Mouse (Mus musculus) neural tube, embryonic 11.5 days (tissue): ENCODE measurements at regions not wholly inside any gene's neighbourhood (a gene's known extent, or its start where the extent isn't known, plus 50 kb on each side); places are given as distances from the start of the nearest gene placed in this dataset.

Experiments
- ATAC-seq: fragments of 200-750 bp; cut with Nextera tagmentation; 2 replicates; pipeline ENCODE4 v1.8.0; 2017; ENCODE audit warnings: moderate number of reproducible peaks, mild to moderate bottlenecking, moderate TSS enrichment, moderate library complexity; ENCODE audit not compliant: insufficient read depth, low FRiP score, low TSS enrichment
- DNase-seq: peaks from one replicate; pipeline ENCODE4 v3.0.0-alpha.2; 2015; ENCODE audit warnings: low spot score
- H3K27ac ChIP-seq: fragments of 300-500 bp; sonication (generic); 2 replicates; pipeline ENCODE4 v1.5.1; 2014; ENCODE audit warnings: low read depth, mild to moderate bottlenecking, low read length
- H3K27me3 ChIP-seq: fragments of 300-500 bp; sonication (generic); 2 replicates; pipeline ENCODE4 v1.6.1; 2014; ENCODE audit warnings: mild to moderate bottlenecking, low read length, mixed read lengths; ENCODE audit not compliant: control insufficient read depth, insufficient read depth
- H3K36me3 ChIP-seq: fragments of 300-500 bp; sonication (generic); 2 replicates; pipeline ENCODE4 v1.6.1; 2014; ENCODE audit warnings: mild to moderate bottlenecking, low read length, moderate library complexity, mixed read lengths; ENCODE audit not compliant: control insufficient read depth, insufficient read depth
- H3K4me1 ChIP-seq: fragments of 300-500 bp; sonication (generic); 2 replicates; pipeline ENCODE4 v1.6.1; 2014; ENCODE audit warnings: low read length, mixed read lengths; ENCODE audit not compliant: control insufficient read depth, insufficient read depth
- H3K4me2 ChIP-seq: fragments of 300-500 bp; sonication (generic); 2 replicates; pipeline ENCODE4 v1.6.1; 2014; ENCODE audit warnings: low read depth, mild to moderate bottlenecking, moderate library complexity
- H3K4me3 ChIP-seq: fragments of 300-500 bp; sonication (generic); 2 replicates; pipeline ENCODE4 v1.5.1; 2014; ENCODE audit warnings: low read depth, low read length
- H3K9ac ChIP-seq: fragments of 300-500 bp; sonication (generic); 2 replicates; pipeline ENCODE4 v1.6.1; 2014; ENCODE audit warnings: mild to moderate bottlenecking, low read length
- H3K9me3 ChIP-seq: fragments of 300-500 bp; sonication (generic); 2 replicates; pipeline ENCODE4 v1.6.1; 2016; ENCODE audit warnings: low read length; ENCODE audit not compliant: control insufficient read depth
- WGBS: fragments of 180-500 bp; shearing (Covaris S2); extraction: QIAGEN DNeasy Blood & Tissue Kit; methylation state at CpG from one replicate; pipeline ENCODE4 v1.1.7; 2014; 5-methylcytosine and 5-hydroxymethylcytosine counted together

- DNase-seq (no peak), ATAC-seq (no peak)
- Histone ChIP-seq H3K27me3 (no peaks in the 10 kb centered on the region), H3K27ac (no peak overlapping the region), H3K9ac (no peak overlapping the region), H3K4me1 (no peaks in the 10 kb centered on the region), H3K4me3 (no peak overlapping the region), H3K36me3 (no peaks in the 10 kb centered on the region), H3K4me2 (no peak overlapping the region), H3K9me3 (no peaks in the 10 kb centered on the region)
- WGBS, result 84% methylated on average over 10 of the region's 10 CpGs
Observed at GRCm38 (mm10) chr8:36304809-36305208, 539.2 kb downstream of the Gm19410 start.

- H3K4me2 ChIP-seq, result no peak overlapping the region
- no peaks in the 10 kb centered on the region for H3K27me3 ChIP-seq
- 80% methylated on average over 4 of the region's 4 CpGs for WGBS
- H3K9me3 ChIP-seq, result no peaks in the 10 kb centered on the region
- no peaks in the 10 kb centered on the region for H3K4me1 ChIP-seq
- H3K9ac ChIP-seq, result no peak overlapping the region
- DNase-seq (no peak), ATAC-seq (no peak)
- H3K4me3 ChIP-seq, result no peak overlapping the region
- no peaks in the 10 kb centered on the region for H3K36me3 ChIP-seq
- H3K27ac ChIP-seq, result no peak overlapping the region
Observed at GRCm38 (mm10) chr8:36306336-36306735, 540.7 kb downstream of the Gm19410 start.

GRCm38 (mm10) chr8:36307496-36307895 is 541.9 kb downstream of the Gm19410 start:
- 90% methylated on average over 8 of the region's 8 CpGs for WGBS
- no peaks in the 10 kb centered on the region for H3K9me3 ChIP-seq
- H3K4me1 ChIP-seq, result no peaks in the 10 kb centered on the region
- H3K27me3 ChIP-seq, result no peaks in the 10 kb centered on the region
- no peak for DNase-seq
- no peak overlapping the region for H3K4me2 ChIP-seq
- H3K4me3 ChIP-seq, result no peak overlapping the region
- no peaks in the 10 kb centered on the region for H3K36me3 ChIP-seq
- H3K27ac ChIP-seq, result no peak overlapping the region
- no peak for ATAC-seq
- no peak overlapping the region for H3K9ac ChIP-seq

GRCm38 (mm10) chr8:36308056-36308455 is 542.5 kb downstream of the Gm19410 start:
- no peak overlapping the region for H3K4me2 ChIP-seq
- WGBS, result 68% methylated on average over 2 of the region's 2 CpGs
- no peak overlapping the region for H3K4me3 ChIP-seq
- ATAC-seq, result no peak
- no peak overlapping the region for H3K9ac ChIP-seq
- no peak for DNase-seq
- no peaks in the 10 kb centered on the region for H3K36me3 ChIP-seq
- no peaks in the 10 kb centered on the region for H3K27me3 ChIP-seq
- no peak overlapping the region for H3K27ac ChIP-seq
- H3K4me1 ChIP-seq, result no peaks in the 10 kb centered on the region
- H3K9me3 ChIP-seq, result no peaks in the 10 kb centered on the region

DNA sequence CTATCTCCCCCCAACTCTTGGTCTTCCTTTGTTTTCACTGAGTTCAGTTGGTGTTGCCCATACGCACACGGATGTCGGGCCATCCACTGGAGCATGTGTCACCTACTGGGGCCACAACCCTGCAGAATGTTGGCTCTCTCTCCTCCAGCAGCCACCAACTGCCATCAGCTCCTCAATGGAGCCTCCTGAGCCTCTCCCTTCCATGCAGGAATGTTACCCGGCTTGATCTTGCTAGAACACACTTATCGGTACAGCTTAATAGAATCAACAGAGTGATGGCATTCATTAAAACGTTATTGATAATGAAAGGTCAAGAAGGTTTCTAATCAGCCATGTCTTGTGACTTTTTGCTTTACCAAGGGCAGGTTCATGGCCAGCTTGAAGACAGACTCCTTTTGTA is 543.7 kb downstream of the Gm19410 start:
- Histone ChIP-seq H3K27me3 (no peaks in the 10 kb centered on the region), H3K9me3 (no peaks in the 10 kb centered on the region), H3K27ac (no peak overlapping the region), H3K4me3 (no peak overlapping the region), H3K4me2 (no peak overlapping the region), H3K4me1 (no peaks in the 10 kb centered on the region), H3K36me3 (no peaks in the 10 kb centered on the region), H3K9ac (no peak overlapping the region)
- 93% methylated on average over 6 of the region's 6 CpGs for WGBS
- ATAC-seq (no peak), DNase-seq (no peak)

GRCm38 (mm10) chr8:36309952-36310351 is 544.4 kb downstream of the Gm19410 start:
- Histone ChIP-seq H3K4me2 (no peak overlapping the region), H3K27ac (no peak overlapping the region), H3K9ac (no peak overlapping the region), H3K36me3 (no peaks in the 10 kb centered on the region), H3K4me1 (no peaks in the 10 kb centered on the region), H3K9me3 (no peaks in the 10 kb centered on the region), H3K4me3 (no peak overlapping the region), H3K27me3 (no peaks in the 10 kb centered on the region)
- no peak for DNase-seq
- WGBS, result 88% methylated on average over 10 of the region's 10 CpGs
- no peak for ATAC-seq

DNA sequence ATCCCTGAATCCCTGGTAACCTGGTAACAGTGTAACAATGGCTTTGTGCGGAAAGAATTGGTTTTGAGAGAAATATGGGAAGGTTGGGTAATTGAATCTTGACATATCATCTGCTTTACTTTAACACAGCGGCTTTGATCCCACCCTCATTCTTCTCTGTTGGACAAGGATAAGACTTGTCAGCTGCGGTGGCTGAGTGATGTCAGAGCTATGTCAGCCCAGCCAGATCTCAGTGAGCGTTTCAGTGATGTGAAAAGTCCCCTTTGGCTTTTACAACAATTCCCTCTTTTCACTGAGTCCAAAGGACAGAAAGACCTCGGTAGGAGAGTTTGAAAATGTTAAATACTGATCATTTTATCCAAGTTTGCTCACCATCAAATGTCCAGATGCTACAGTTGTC is 546.1 kb downstream of the Gm19410 start:
- WGBS, result 80% methylated on average over 5 of the region's 5 CpGs
- no peaks in the 10 kb centered on the region for H3K4me1 ChIP-seq
- H3K9ac ChIP-seq, result no peak overlapping the region
- no peak overlapping the region for H3K4me3 ChIP-seq
- H3K9me3 ChIP-seq, result no peaks in the 10 kb centered on the region
- DNase-seq, result no peak
- H3K36me3 ChIP-seq, result no peaks in the 10 kb centered on the region
- no peaks in the 10 kb centered on the region for H3K27me3 ChIP-seq
- no peak overlapping the region for H3K4me2 ChIP-seq
- ATAC-seq, result no peak
- no peak overlapping the region for H3K27ac ChIP-seq

GRCm38 (mm10) chr8:36312963-36313362 is 547.4 kb downstream of the Gm19410 start:
- Histone ChIP-seq H3K4me1 (no peaks in the 10 kb centered on the region), H3K36me3 (no peaks in the 10 kb centered on the region), H3K9ac (no peak overlapping the region), H3K27me3 (no peaks in the 10 kb centered on the region), H3K4me3 (no peak overlapping the region), H3K4me2 (no peak overlapping the region), H3K9me3 (no peaks in the 10 kb centered on the region), H3K27ac (no peak overlapping the region)
- no peak for ATAC-seq
- no peak for DNase-seq
- 84% methylated on average over 3 of the region's 3 CpGs for WGBS

DNA sequence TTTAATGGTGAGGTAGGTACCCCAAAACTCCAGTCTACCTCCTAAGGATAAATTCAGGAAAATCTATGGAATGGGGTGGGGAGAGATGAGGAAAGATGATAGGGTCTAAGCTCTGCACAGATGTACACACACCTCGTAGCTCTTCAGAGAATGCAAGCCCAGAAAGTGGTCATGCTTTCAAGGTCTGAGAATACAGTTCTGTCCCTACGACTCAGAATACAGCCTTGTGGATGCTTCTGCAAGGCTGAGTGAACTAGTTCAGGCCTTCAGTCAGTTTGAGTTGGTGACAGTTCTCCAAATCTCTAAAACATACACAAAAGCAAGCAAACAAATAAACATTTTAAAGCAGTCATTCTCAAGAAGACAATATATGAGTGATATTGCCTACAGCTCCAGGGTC is 552.8 kb downstream of the Gm19410 start:
- Histone ChIP-seq H3K4me3 (no peak overlapping the region), H3K27me3 (no peaks in the 10 kb centered on the region), H3K36me3 (no peaks in the 10 kb centered on the region), H3K9me3 (no peaks in the 10 kb centered on the region), H3K27ac (no peak overlapping the region), H3K4me2 (no peak overlapping the region), H3K4me1 (no peaks in the 10 kb centered on the region), H3K9ac (no peak overlapping the region)
- 84% methylated on average over 2 of the region's 2 CpGs for WGBS
- ATAC-seq (no peak), DNase-seq (no peak)
